12 mouse cellular contexts compared by ENCODE assay signal in genomic region chr7:110753310-110753709, GRCm38 (mm10).
"Had no signal": no experiment of that assay in that cellular context is flagged by ENCODE, and none has a peak within 500 bp of the region (broad histone marks: within the 10 kb centered on the region; RNA-seq: fewer than 3 reads in every experiment).

No protein-coding gene starts in this region.

- H3K4me1 ChIP-seq: liver, embryonic 15.5 days; megakaryocyte, embryonic 14.5 days; stomach, embryonic 15.5 days had no signal

- H3K4me3 ChIP-seq: liver, embryonic 15.5 days; megakaryocyte, embryonic 14.5 days; stomach, embryonic 15.5 days had no signal

- H3K27me3 ChIP-seq: liver, embryonic 15.5 days; stomach, embryonic 15.5 days had no signal

- H3K4me2 ChIP-seq: liver, embryonic 11.5 days; liver, embryonic 15.5 days; midbrain, embryonic 11.5 days; stomach, embryonic 15.5 days had no signal

- H3K9me3 ChIP-seq: liver, embryonic 15.5 days; stomach, embryonic 15.5 days had no signal

- H3K9ac ChIP-seq: liver, embryonic 15.5 days; stomach, embryonic 15.5 days had no signal

- ATAC-seq: lung, postnatal 0 days; midbrain, embryonic 16.5 days had no signal

- DNase-seq: left cerebral cortex, postnatal 4 days; lung, adult 2 months; lung, postnatal 4 days; right cerebral cortex, postnatal 14 days; thymus, postnatal 36 days had no signal

- H3K27ac ChIP-seq: liver, embryonic 15.5 days; stomach, embryonic 15.5 days had no signal

- H3K36me3 ChIP-seq: liver, embryonic 15.5 days; stomach, embryonic 15.5 days had no signal
